In the genomic region with DNA sequence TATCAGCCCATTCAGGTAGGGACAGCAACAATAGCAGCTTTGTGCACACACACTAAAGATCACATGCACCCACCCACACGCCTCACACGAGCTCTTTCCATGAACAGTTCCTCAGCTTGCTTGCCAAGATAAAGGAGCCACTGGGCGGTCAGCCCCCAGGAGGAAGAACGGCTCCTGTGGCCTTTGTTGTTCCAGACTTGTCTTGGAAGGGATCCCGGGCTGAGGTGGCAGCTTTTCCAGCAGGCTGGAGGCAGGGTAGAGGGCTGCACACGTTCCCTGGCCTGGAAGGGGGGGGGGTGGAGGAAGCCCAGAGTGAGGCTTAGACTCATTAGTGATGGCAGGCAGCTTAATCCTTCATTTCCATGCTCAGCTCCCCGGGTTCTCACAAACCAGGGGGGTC, we compare ENCODE assay signal across 14 mouse cellular contexts. TPM values are rescaled to one million over a fixed set of nuclear protein-coding genes. Genes with fewer than 3 reads are reported as not detected.
DNase-seq lines count a peak whose midpoint lies in the region; ATAC-seq and TF ChIP-seq lines count a peak whose summit lies in the region.
"Had no signal": no experiment of that assay in that cellular context is flagged by ENCODE, and none has a peak within 500 bp of the region (broad histone marks: within the 10 kb centered on the region; RNA-seq: fewer than 3 reads in every experiment).

No protein-coding gene starts in this region.

- H3K4me3 ChIP-seq in hindbrain, embryonic 15.5 days = no peak overlapping the region
- H3K4me3 ChIP-seq in hindbrain, embryonic 12.5 days = no peak overlapping the region
- no peak overlapping the region for H3K4me3 ChIP-seq in heart, embryonic 15.5 days
- H3K4me3 ChIP-seq in stomach, postnatal 0 days (ENCODE audit: low read depth, low read length) = no peak overlapping the region

- no peak overlapping the region for H3K27ac ChIP-seq in hindbrain, embryonic 15.5 days (replicated peaks)
- no peak overlapping the region for H3K27ac ChIP-seq in hindbrain, embryonic 12.5 days
- no peak overlapping the region for H3K27ac ChIP-seq in heart, embryonic 15.5 days
- H3K27ac ChIP-seq in stomach, postnatal 0 days (replicated peaks) = no peak overlapping the region

- 10% methylated on average over 7 of the region's 7 CpGs for WGBS in hindbrain, embryonic 15.5 days
- 10% methylated on average over 7 of the region's 7 CpGs for WGBS in hindbrain, embryonic 12.5 days
- WGBS in heart, embryonic 15.5 days = 16% methylated on average over 7 of the region's 7 CpGs
- 8% methylated on average over 7 of the region's 7 CpGs for WGBS in stomach, postnatal 0 days

- H3K27me3 ChIP-seq in hindbrain, embryonic 15.5 days = peaks cover 54% of the 10 kb centered on the region
- peaks cover 71% of the 10 kb centered on the region for H3K27me3 ChIP-seq in hindbrain, embryonic 12.5 days
- H3K27me3 ChIP-seq in heart, embryonic 15.5 days = peaks cover 78% of the 10 kb centered on the region
- no peaks in the 10 kb centered on the region for H3K27me3 ChIP-seq in stomach, postnatal 0 days (ENCODE audit: control insufficient read depth, insufficient read depth, low read length)

- no peak for TF ChIP-seq EP300 in stomach, postnatal 0 days (optimal IDR thresholded peaks at IDR 0.05)

- no peaks in the 10 kb centered on the region for H3K36me3 ChIP-seq in hindbrain, embryonic 15.5 days
- H3K36me3 ChIP-seq in hindbrain, embryonic 12.5 days = no peaks in the 10 kb centered on the region
- H3K36me3 ChIP-seq in heart, embryonic 15.5 days = no peaks in the 10 kb centered on the region
- H3K36me3 ChIP-seq in stomach, postnatal 0 days (ENCODE audit: control insufficient read depth, insufficient read depth, low read length) = no peaks in the 10 kb centered on the region

- DNase-seq in testis, postnatal 14 days (ENCODE audit: low spot score) = peak; percentile 16
- DNase-seq in testis, postnatal 10 days (ENCODE audit: low spot score) = no peak
- DNase-seq in stomach, postnatal 0 days (ENCODE audit: low spot score) = peak; percentile 45
- DNase-seq: cerebellum, adult 11-12 months had no signal

- H3K4me1 ChIP-seq in hindbrain, embryonic 15.5 days (replicated peaks) = peaks cover 6% of the 10 kb centered on the region
- peaks cover 27% of the 10 kb centered on the region for H3K4me1 ChIP-seq in hindbrain, embryonic 12.5 days
- H3K4me1 ChIP-seq in heart, embryonic 15.5 days (replicated peaks) = no peaks in the 10 kb centered on the region; the same call in 1 of the 2 replicates
- H3K4me1 ChIP-seq in stomach, postnatal 0 days (replicated peaks; ENCODE audit: control insufficient read depth, insufficient read depth) = no peaks in the 10 kb centered on the region

- no peak overlapping the region for H3K4me2 ChIP-seq in hindbrain, embryonic 15.5 days
- H3K4me2 ChIP-seq in hindbrain, embryonic 12.5 days (replicated peaks) = no peak overlapping the region
- H3K4me2 ChIP-seq in heart, embryonic 15.5 days = no peak overlapping the region
- no peak overlapping the region for H3K4me2 ChIP-seq in stomach, postnatal 0 days (replicated peaks; ENCODE audit: low read depth)

- no peaks in the 10 kb centered on the region for H3K9me3 ChIP-seq in hindbrain, embryonic 15.5 days
- no peaks in the 10 kb centered on the region for H3K9me3 ChIP-seq in hindbrain, embryonic 12.5 days (replicated peaks)
- H3K9me3 ChIP-seq in heart, embryonic 15.5 days (replicated peaks) = no peaks in the 10 kb centered on the region
- H3K9me3 ChIP-seq in stomach, postnatal 0 days (ENCODE audit: control insufficient read depth, low read length) = no peaks in the 10 kb centered on the region

- H3K9ac ChIP-seq in hindbrain, embryonic 15.5 days = no peak overlapping the region
- no peak overlapping the region for H3K9ac ChIP-seq in hindbrain, embryonic 12.5 days
- no peak overlapping the region for H3K9ac ChIP-seq in heart, embryonic 15.5 days
- H3K9ac ChIP-seq in stomach, postnatal 0 days (ENCODE audit: low read length) = no peak overlapping the region

- peak; percentile 42; the same call in 1 of the 2 replicates for ATAC-seq in hindbrain, embryonic 15.5 days (ENCODE audit: low FRiP score, low read depth)
- ATAC-seq in hindbrain, embryonic 12.5 days (ENCODE audit: low FRiP score) = no peak
- ATAC-seq in heart, embryonic 15.5 days (replicated peaks; ENCODE audit: insufficient number of reproducible peaks, insufficient read depth, low FRiP score, low read depth) = peak; percentile 68; the same call in 1 of the 2 replicates
- peak; percentile 52; the same call in 1 of the 2 replicates for ATAC-seq in stomach, postnatal 0 days (ENCODE audit: low FRiP score, low TSS enrichment)
- ATAC-seq in megakaryocyte progenitor cell, adult 5-6 weeks (replicated peaks; ENCODE audit: poor library complexity) = no peak
- no peak for ATAC-seq in erythroid progenitor cell, adult 5-6 weeks (replicated peaks; ENCODE audit: low FRiP score, poor library complexity, severe bottlenecking)

- no peak for TF ChIP-seq CTCF in stomach, postnatal 0 days (IDR thresholded peaks at IDR 0.05; ENCODE audit: low read depth)

RNA-seq across cellular contexts. Expression of a gene that starts 18.2 kb away (rescaled TPM):
- 0.27 and 0.42 TPM in 2 replicates for polyA plus RNA-seq in hindbrain, embryonic 15.5 days (2015; fragmentation: Nextera tagmentation; extraction: Ambion mirVana)
- polyA plus RNA-seq in hindbrain, embryonic 12.5 days (2016; fragmentation: Nextera tagmentation; extraction: Ambion mirVana) = 0.17 TPM in 1 of 2 replicates, not detected in the other
- polyA plus RNA-seq in heart, embryonic 15.5 days (2015; fragmentation: Nextera tagmentation; extraction: Ambion mirVana) = not detected in 2 replicates
- polyA plus RNA-seq in stomach, postnatal 0 days (2015; fragmentation: Nextera tagmentation; extraction: Ambion mirVana) = not detected in 2 replicates
- not detected in 2 replicates for total RNA-seq in megakaryocyte progenitor cell, adult 5-6 weeks (2015)
- total RNA-seq in megakaryocyte progenitor cell, adult 5-6 weeks (2017) = not detected in 2 replicates
- total RNA-seq in erythroid progenitor cell, adult 5-6 weeks (2015; ENCODE audit: low replicate concordance) = not detected in 2 replicates
- not detected in 2 replicates for total RNA-seq in erythroid progenitor cell, adult 5-6 weeks (2017; ENCODE audit: low replicate concordance)
- total RNA-seq: ES-E14; gastrocnemius, postnatal 4 days had no signal
- polyA plus RNA-seq: neural tube, embryonic 11.5 days; urinary bladder, adult 2 months had no signal

RNA-seq across cellular contexts. Expression of a gene that starts 24.4 kb away (rescaled TPM):
- polyA plus RNA-seq in hindbrain, embryonic 15.5 days (2015; fragmentation: Nextera tagmentation; extraction: Ambion mirVana) = 0.14 TPM in 1 of 2 replicates, not detected in the other
- not detected in 2 replicates for polyA plus RNA-seq in hindbrain, embryonic 12.5 days (2016; fragmentation: Nextera tagmentation; extraction: Ambion mirVana)
- not detected in 2 replicates for polyA plus RNA-seq in heart, embryonic 15.5 days (2015; fragmentation: Nextera tagmentation; extraction: Ambion mirVana)
- not detected in 2 replicates for polyA plus RNA-seq in stomach, postnatal 0 days (2015; fragmentation: Nextera tagmentation; extraction: Ambion mirVana)
- total RNA-seq in megakaryocyte progenitor cell, adult 5-6 weeks (2015) = 0.12 TPM in 1 of 2 replicates, not detected in the other
- total RNA-seq in megakaryocyte progenitor cell, adult 5-6 weeks (2017) = 0.24 TPM in 1 of 2 replicates, not detected in the other
- not detected in 2 replicates for total RNA-seq in erythroid progenitor cell, adult 5-6 weeks (2015; ENCODE audit: low replicate concordance)
- total RNA-seq in erythroid progenitor cell, adult 5-6 weeks (2017; ENCODE audit: low replicate concordance) = not detected in 2 replicates
- total RNA-seq: ES-E14; gastrocnemius, postnatal 4 days had no signal
- polyA plus RNA-seq: limb, embryonic 11.5 days; neural tube, embryonic 11.5 days; urinary bladder, adult 2 months had no signal

RNA-seq across cellular contexts. Expression of a gene that starts 31.1 kb away (rescaled TPM):
- polyA plus RNA-seq in hindbrain, embryonic 15.5 days (2015; fragmentation: Nextera tagmentation; extraction: Ambion mirVana) = 8.3 and 8.6 TPM in 2 replicates
- polyA plus RNA-seq in hindbrain, embryonic 12.5 days (2016; fragmentation: Nextera tagmentation; extraction: Ambion mirVana) = 10.1 and 14.7 TPM in 2 replicates
- polyA plus RNA-seq in heart, embryonic 15.5 days (2015; fragmentation: Nextera tagmentation; extraction: Ambion mirVana) = 0.03 and 0.04 TPM in 2 replicates
- polyA plus RNA-seq in stomach, postnatal 0 days (2015; fragmentation: Nextera tagmentation; extraction: Ambion mirVana) = 0.02 TPM in 1 of 2 replicates, not detected in the other
- not detected in 2 replicates for total RNA-seq in megakaryocyte progenitor cell, adult 5-6 weeks (2015)
- total RNA-seq in megakaryocyte progenitor cell, adult 5-6 weeks (2017) = not detected in 2 replicates
- total RNA-seq in erythroid progenitor cell, adult 5-6 weeks (2015; ENCODE audit: low replicate concordance) = not detected in 2 replicates
- total RNA-seq in erythroid progenitor cell, adult 5-6 weeks (2017; ENCODE audit: low replicate concordance) = not detected in 2 replicates
- total RNA-seq: gastrocnemius, postnatal 4 days had no signal
- polyA plus RNA-seq: urinary bladder, adult 2 months had no signal

Comparison
In these comparisons a context has a peak if more than half of its experiments do, and no peak if none do; other contexts are left out.
1. ATAC-seq: peak in hindbrain, embryonic 15.5 days (single experiment), heart, embryonic 15.5 days (single experiment) and stomach, postnatal 0 days (single experiment); none in hindbrain, embryonic 12.5 days (single experiment), megakaryocyte progenitor cell, adult 5-6 weeks (single experiment) and erythroid progenitor cell, adult 5-6 weeks (single experiment).